Mouse (Mus musculus) natural killer cell, adult 2 months (primary cell): ENCODE measurements around the gene Nf2.

ENCODE experiments used
- DNase-seq, 2 experiments: peaks; one replicate each; pipeline ENCODE4 v3.0.0; 2022; ENCODE audit warnings: low spot score in 2 of 2

The Nf2 gene

GRCm38 (mm10) chr11:4746733-4747132, 102.6 kb downstream of the Nf2 start, which contains the start of gene Cabp7:
Gene Cabp7, minus strand, starts transcription at chr11:4746778.
- DNase-seq = no peak

- no peak for DNase-seq
Observed at GRCm38 (mm10) chr11:4745969-4746368, 103.4 kb downstream of the Nf2 start.

- no peak for DNase-seq
Observed at GRCm38 (mm10) chr11:4744691-4745090, 104.6 kb downstream of the Nf2 start.

- no peak for DNase-seq
Observed at GRCm38 (mm10) chr11:4740785-4741184, 108.6 kb downstream of the Nf2 start.

GRCm38 (mm10) chr11:4738719-4739118, 110.6 kb downstream of the Nf2 start:
- no peak for DNase-seq

GRCm38 (mm10) chr11:4737682-4738081, 111.7 kb downstream of the Nf2 start:
- no peak for DNase-seq

- no peak for DNase-seq
Observed at GRCm38 (mm10) chr11:4736355-4736754, 113.0 kb downstream of the Nf2 start.

- no peak for DNase-seq
Observed at GRCm38 (mm10) chr11:4734179-4734578, 115.2 kb downstream of the Nf2 start.

GRCm38 (mm10) chr11:4731781-4732180, 117.6 kb downstream of the Nf2 start:
- DNase-seq = no peak

GRCm38 (mm10) chr11:4730913-4731312, 118.4 kb downstream of the Nf2 start:
- no peak for DNase-seq

- no peak for DNase-seq
Observed at GRCm38 (mm10) chr11:4730096-4730495, 119.2 kb downstream of the Nf2 start.

- DNase-seq = no peak
Observed at GRCm38 (mm10) chr11:4729603-4730002, 119.7 kb downstream of the Nf2 start.

GRCm38 (mm10) chr11:4721728-4722127, 127.6 kb downstream of the Nf2 start:
- DNase-seq = no peak

GRCm38 (mm10) chr11:4720900-4721580, 128.3 kb downstream of the Nf2 start:
- DNase-seq = no peak

GRCm38 (mm10) chr11:4720393-4720792, 128.9 kb downstream of the Nf2 start:
- no peak for DNase-seq

- DNase-seq = no peak
Observed at GRCm38 (mm10) chr11:4719961-4720360, 129.4 kb downstream of the Nf2 start.

- no peak for DNase-seq
Observed at GRCm38 (mm10) chr11:4718548-4718947, 130.8 kb downstream of the Nf2 start.

GRCm38 (mm10) chr11:4716530-4717236, 132.7 kb downstream of the Nf2 start:
- DNase-seq = no peak
